Mouse (Mus musculus) retina, postnatal 7 days (tissue): ENCODE data around the gene Kyat1.
"Not testable (repeated sequence)": the region's sequence is repeated elsewhere in the genome, so short reads cannot be mapped to it uniquely, and the experiment has no call there.

Experiments
- DNase-seq: peaks from one replicate; pipeline ENCODE4 v3.0.0-alpha.2; 2012; ENCODE audit warnings: low read depth, low spot score

The Kyat1 gene

DNA sequence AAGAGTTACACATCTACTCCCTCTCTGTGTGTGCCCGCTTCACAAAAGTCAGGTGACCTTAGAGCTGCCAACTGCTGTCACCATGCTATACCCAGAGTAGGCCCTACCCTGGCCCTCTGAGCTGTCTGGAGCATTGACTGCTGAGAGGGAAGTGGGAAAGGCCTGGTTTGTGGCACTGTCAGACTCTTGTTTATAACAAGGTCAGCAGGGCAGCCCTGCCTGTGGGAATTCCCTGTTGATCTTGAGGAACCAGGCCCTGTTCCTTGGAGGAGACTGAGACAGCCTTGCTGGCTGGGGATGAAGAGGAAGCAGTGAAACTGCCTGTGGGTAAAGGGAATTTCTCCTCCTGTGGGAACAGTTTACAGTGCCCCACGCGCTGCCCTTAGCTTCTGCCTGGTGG is 9.1 kb upstream of the Kyat1 start:
- DNase-seq: no peak

DNA sequence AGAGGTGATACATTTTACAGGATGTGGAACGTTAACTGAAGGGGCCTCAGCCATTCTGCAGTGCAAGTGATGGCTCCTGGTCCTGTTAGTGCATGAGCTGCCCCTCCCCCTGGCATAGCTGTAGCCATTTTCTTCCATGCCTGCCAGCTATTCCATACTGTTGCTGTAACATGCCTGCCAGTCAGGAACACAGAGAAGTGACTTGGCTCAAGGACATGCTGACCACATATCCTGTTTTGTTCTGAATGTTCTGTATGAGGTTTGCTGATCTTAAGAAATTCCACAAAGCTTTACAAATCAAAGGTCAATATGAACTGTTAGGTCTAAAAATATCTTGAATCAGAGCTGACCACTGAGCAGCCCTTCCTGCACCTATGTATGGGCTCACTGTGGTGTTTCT is 7.3 kb upstream of the Kyat1 start:
- DNase-seq: no peak

DNA sequence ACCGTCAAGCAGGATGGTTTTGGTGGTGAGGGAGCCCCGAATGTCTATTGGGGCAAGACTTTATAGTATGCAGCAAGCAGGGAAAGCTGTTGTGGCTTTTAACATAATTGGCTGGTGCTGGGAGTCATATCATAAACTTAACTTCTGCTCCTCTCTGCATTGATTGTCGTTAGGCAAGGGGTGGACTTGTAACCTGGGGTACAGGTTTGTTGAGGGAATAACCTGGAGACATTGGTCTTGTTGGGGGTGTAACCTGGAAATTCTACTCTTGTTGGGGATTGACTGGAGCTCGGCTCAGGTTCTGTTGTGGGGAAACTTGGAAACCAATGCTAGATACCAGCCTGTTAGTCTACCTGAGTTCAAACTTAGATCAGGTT is 6.5 kb upstream of the Kyat1 start:
- DNase-seq: no peak

GRCm38 (mm10) chr2:30211408-30212168 is 5.9 kb upstream of the Kyat1 start:
- no peak for DNase-seq

GRCm38 (mm10) chr2:30207886-30208285 is 2.2 kb upstream of the Kyat1 start:
- no peak for DNase-seq

DNA sequence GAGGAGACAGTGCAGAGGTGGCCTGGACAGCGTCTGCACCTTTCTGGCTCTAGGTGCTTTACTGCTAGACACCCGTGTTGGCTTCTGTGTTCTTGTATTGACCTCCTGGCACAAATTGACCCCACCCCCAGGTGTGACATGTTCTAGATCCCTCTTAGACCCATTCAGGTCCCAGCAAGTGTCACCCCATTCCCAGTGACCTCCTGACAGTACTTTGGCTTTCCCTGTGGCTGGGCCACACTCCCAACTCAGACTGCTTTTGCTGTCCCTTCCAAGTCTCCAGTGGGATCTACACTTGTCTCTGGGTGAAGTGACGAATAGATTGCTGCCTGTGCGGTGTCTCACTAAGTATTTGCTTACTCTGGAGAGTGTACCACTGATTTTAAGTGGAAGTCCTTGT is 1.8 kb upstream of the Kyat1 start:
- no peak for DNase-seq

GRCm38 (mm10) chr2:30205255-30205628 is 405 bp downstream of the Kyat1 start:
- peak; percentile 2 for DNase-seq

- peak; percentile 20 for DNase-seq
Measured at GRCm38 (mm10) chr2:30203439-30203838, 2.2 kb downstream of the Kyat1 start.

DNA sequence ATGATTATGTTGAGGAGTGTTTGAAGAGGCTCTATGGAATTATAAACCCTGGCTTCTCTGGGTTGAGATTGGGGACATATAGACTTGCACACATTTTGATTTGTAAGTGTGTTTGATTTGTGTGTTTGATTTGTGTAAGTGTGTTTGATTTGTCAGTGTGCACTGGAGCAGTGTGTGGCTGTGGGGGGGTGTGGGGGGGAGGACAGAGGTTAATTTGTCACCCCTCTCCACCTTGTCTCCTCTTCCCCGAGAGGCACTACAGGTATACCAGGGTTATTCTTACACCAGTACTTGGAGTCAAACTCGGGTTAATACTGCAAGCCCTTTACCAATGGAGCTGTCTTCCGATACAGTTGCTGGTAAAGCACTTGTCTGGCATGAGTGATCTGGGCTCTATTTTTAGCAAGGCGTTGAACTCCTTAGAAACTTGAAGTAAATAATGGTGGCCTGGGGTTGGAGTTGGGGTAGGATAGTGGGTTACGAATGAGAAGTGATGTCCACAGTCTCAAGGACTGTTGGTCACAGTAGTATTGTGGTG is 5.2 kb downstream of the Kyat1 start:
- DNase-seq: no peak

GRCm38 (mm10) chr2:30199984-30200383 is 5.7 kb downstream of the Kyat1 start:
- no peak for DNase-seq

DNA sequence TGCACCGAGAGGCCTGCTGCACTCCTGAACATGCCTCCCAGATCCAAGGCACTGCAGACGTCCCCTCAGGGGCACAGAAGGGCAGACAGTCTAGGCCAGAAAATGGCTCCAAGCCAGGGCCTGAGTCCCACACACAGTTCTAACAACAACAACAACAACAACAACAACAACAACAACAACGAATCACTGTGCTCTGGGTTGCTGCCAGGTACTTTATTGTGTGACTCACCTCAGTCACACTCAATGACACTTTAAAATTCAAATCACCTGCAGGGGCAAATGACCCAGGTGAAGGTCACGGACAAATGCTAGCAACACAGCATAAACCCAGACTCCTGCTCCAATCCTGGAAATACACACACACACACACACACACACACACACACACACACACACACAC is 7.6 kb downstream of the Kyat1 start:
- no peak for DNase-seq

DNA sequence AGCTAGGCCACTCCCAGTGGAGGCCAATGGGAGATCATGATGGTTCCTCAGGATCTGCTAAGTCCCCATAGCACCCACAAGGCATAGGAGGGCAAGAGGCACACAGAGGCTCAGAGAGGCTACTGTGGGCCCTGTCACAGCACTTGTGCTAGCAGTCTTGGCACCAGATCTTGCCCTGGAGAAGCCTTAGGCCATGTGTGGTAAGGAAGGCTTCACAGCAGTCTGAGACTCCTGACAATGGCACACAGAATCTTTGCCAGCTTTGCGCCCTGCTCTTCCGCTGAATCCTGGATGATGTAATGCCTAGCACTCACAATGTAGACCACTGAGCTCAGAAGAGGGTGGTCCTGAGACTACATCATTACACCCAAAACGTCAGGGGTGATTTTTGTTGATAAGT is 11.0 kb downstream of the Kyat1 start:
- no peak for DNase-seq

- no peak for DNase-seq
Measured at GRCm38 (mm10) chr2:30191790-30192580, 13.7 kb downstream of the Kyat1 start.

GRCm38 (mm10) chr2:30185681-30186080 is 20.0 kb downstream of the Kyat1 start:
- DNase-seq: no peak

DNA sequence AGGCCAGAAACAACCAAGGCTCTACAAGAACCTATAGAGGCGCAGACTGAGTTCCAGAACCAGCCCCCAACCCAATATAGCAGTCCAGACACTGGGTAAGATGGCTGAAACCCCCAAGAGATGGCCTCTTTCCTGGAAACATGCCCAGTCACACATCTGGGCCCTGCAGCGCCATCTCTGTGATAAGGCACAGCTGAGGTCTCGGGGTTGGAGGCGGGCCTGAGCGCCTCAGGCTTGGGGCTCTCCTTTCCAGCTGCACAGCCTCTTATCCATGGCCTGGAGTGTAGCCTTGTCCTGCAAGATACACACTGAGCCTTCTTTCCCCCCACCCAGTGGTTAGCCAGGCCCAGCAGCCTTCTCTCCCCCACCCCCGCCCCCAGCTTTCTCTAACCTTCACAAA is 20.4 kb downstream of the Kyat1 start:
- no peak for DNase-seq

- DNase-seq: no peak
Measured at GRCm38 (mm10) chr2:30183721-30184120, 21.9 kb downstream of the Kyat1 start.

- DNase-seq: no peak
Measured at GRCm38 (mm10) chr2:30182424-30182823, 23.2 kb downstream of the Kyat1 start.

DNA sequence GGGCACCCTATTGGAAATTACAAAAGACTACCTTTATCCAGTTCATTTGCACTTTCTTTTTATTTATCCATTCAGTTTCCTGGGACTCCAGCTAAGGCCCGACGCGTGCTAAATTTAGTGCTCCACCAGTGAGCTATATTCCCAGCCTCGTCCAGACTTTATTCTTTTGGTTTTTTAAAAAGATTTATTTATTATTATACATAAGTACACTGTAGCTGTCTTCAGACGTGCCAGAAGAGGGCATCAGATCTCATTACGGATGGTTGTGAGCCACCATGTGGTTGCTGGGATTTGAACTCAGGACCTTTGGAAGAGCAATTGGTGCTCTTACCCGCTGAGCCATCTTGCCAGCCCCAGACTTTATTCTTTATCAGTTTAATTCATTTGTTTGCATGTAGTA is 26.9 kb downstream of the Kyat1 start:
- not testable (repeated sequence) for DNase-seq

- peak; percentile 91 for DNase-seq
Measured at GRCm38 (mm10) chr2:30177700-30178675, 27.7 kb downstream of the Kyat1 start, which contains the start of gene Spout1. Gene Spout1, minus strand, starts transcription at chr2:30178459.

DNA sequence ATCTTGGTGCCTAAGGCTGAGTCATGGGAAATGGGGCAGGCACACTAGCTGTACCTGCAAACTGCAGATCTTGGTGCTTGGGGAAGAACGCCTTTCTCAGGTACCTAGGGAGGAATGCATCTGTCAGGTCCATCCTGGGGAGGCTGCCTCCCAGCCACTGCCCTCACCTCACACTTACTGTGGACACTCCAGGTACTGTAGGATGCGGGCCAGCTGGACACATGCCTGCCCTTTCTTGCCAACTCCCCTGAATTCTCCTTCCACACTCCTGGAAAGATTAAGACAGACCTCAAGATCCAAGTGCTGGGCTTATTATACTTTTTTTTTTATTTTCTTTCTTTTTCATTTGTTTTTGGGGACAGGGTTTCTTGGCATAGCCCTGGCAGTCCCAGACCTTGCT is 29.1 kb downstream of the Kyat1 start:
- no peak for DNase-seq

- DNase-seq: no peak
Measured at GRCm38 (mm10) chr2:30175897-30176296, 29.8 kb downstream of the Kyat1 start.
